Mouse (Mus musculus) thymus, adult 2 months (tissue): Measurements from ENCODE around the gene Catsperg1. TPM values are rescaled to one million over a fixed set of nuclear protein-coding genes. Genes with fewer than 3 reads are reported as not detected.
A peak's percentile ranks its signal among the peaks of the same experiment; 100 is the strongest.
"Not testable (repeated sequence)": the region's sequence is repeated elsewhere in the genome, so short reads cannot be mapped to it uniquely, and the experiment has no call there.

Experiments used
- DNase-seq: peaks from one replicate; pipeline ENCODE4 v3.0.0; 2021
- H3K27ac ChIP-seq: fragments of 200-500 bp; 2 replicates; pipeline ENCODE4 v1.5.1; 2012; ENCODE audit warnings: low read length, control low read depth; ENCODE audit not compliant: control insufficient read depth, insufficient read depth
- H3K27me3 ChIP-seq: fragments of 200-500 bp; 2 replicates; pipeline ENCODE4 v1.6.1; 2012; ENCODE audit warnings: mild to moderate bottlenecking, low read length, moderate library complexity, mixed read lengths; ENCODE audit not compliant: control insufficient read depth, insufficient read depth
- H3K36me3 ChIP-seq: fragments of 200-500 bp; 2 replicates; pipeline ENCODE4 v1.6.1; 2012; ENCODE audit warnings: mild to moderate bottlenecking, low read length, moderate library complexity; ENCODE audit not compliant: control insufficient read depth, insufficient read depth
- H3K4me1 ChIP-seq: fragments of 200-500 bp; replicated peaks from 2 replicates; pipeline ENCODE4 v1.6.1; 2012; ENCODE audit warnings: low read length; ENCODE audit not compliant: control insufficient read depth, insufficient read depth
- H3K4me3 ChIP-seq: fragments of 200-500 bp; 2 replicates; pipeline ENCODE4 v1.5.1; 2012; ENCODE audit warnings: mild to moderate bottlenecking, low read length, control low read depth, moderate library complexity; ENCODE audit not compliant: control insufficient read depth, insufficient read depth
- CTCF ChIP-seq: fragments of 200-500 bp; IDR thresholded peaks from 2 replicates; pipeline ENCODE4 v1.5.1; 2012; ENCODE audit warnings: mild to moderate bottlenecking, control low read depth, low read length, moderate library complexity, borderline replicate concordance; ENCODE audit not compliant: control insufficient read depth, poor library complexity, insufficient read depth; ENCODE audit errors: extremely low read depth
- POLR2A ChIP-seq: fragments of 200-500 bp; IDR thresholded peaks from 2 replicates; pipeline ENCODE4 v1.6.1; 2012; ENCODE audit warnings: mild to moderate bottlenecking, low read length, control low read depth, moderate library complexity; ENCODE audit not compliant: control insufficient read depth, poor library complexity, insufficient read depth; ENCODE audit errors: extremely low read depth
- WGBS: fragments of 180-500 bp; shearing (Covaris S2); methylation state at CpG from one replicate; pipeline ENCODE4 v1.1.7; 2018; 5-methylcytosine and 5-hydroxymethylcytosine counted together
- polyA plus RNA-seq: library from polyadenylated mRNA; depleted of rRNA; stranded (reverse); fragments of >200 nt; gene quantifications from 2 replicates; pipeline ENCODE4 v1.2.3, GENCODE M21; 2012

Catsperg1 gene
- polyA plus RNA-seq, 1 experiment = 2.5 TPM

GRCm38 (mm10) chr7:29244732-29245416, 31.0 kb upstream of the Catsperg1 start:
- TF ChIP-seq POLR2A (no peak), CTCF (peak; percentile 31; the same call in 1 of the 2 replicates)
- Histone ChIP-seq H3K36me3 (no peaks in the 10 kb centered on the region), H3K27ac (no peak overlapping the region), H3K4me3 (no peak overlapping the region), H3K4me1 (peaks cover 17% of the 10 kb centered on the region), H3K27me3 (no peaks in the 10 kb centered on the region)
- peak; percentile 44 for DNase-seq
- 90% methylated on average over 7 of the region's 7 CpGs for WGBS

GRCm38 (mm10) chr7:29238019-29238967, 24.5 kb upstream of the Catsperg1 start, which contains the start of gene Yif1b:
Gene Yif1b, plus strand, starts transcription at chr7:29238329.
- Histone ChIP-seq H3K27me3 (no peaks in the 10 kb centered on the region), H3K4me1 (peaks cover 9% of the 10 kb centered on the region), H3K27ac (peak within 1 kb of the TSS; percentile 31), H3K4me3 (peak within 1 kb of the TSS; percentile 55), H3K36me3 (no peaks in the 10 kb centered on the region)
- WGBS = under 1% methylated on average over 60 of the region's 60 CpGs
- TF ChIP-seq POLR2A (peak; percentile 81), CTCF (peak; percentile 74)
- DNase-seq = peak; percentile 99

GRCm38 (mm10) chr7:29237596-29237995, 23.8 kb upstream of the Catsperg1 start:
- H3K4me3 ChIP-seq = peak overlapping the region; percentile 6; the same call in 1 of the 2 replicates
- WGBS = 26% methylated on average over 6 of the region's 6 CpGs
- H3K4me1 ChIP-seq, H3K36me3 ChIP-seq, H3K27me3 ChIP-seq, DNase-seq: not testable (repeated sequence)
- H3K27ac ChIP-seq = peak overlapping the region; percentile 31

GRCm38 (mm10) chr7:29236593-29236992, 22.8 kb upstream of the Catsperg1 start:
- peaks cover 18% of the 10 kb centered on the region for H3K4me1 ChIP-seq

GRCm38 (mm10) chr7:29234661-29235060, 20.8 kb upstream of the Catsperg1 start:
- 92% methylated on average over 5 of the region's 5 CpGs for WGBS
- H3K27me3 ChIP-seq = peaks cover 10% of the 10 kb centered on the region
- H3K4me3 ChIP-seq = no peak overlapping the region
- no peak for DNase-seq
- TF ChIP-seq CTCF = no peak
- TF ChIP-seq POLR2A = no peak
- peaks cover 18% of the 10 kb centered on the region for H3K4me1 ChIP-seq
- no peak overlapping the region for H3K27ac ChIP-seq
- no peaks in the 10 kb centered on the region for H3K36me3 ChIP-seq

More at GRCm38 (mm10) chr7:29236593-29236992, 22.8 kb upstream of the Catsperg1 start:
- H3K36me3 ChIP-seq = no peaks in the 10 kb centered on the region
- peaks cover 10% of the 10 kb centered on the region for H3K27me3 ChIP-seq
- H3K27ac ChIP-seq = no peak overlapping the region
- DNase-seq = no peak
- no peak for TF ChIP-seq POLR2A
- TF ChIP-seq CTCF = no peak
- 92% methylated on average over 4 of the region's 4 CpGs for WGBS
- no peak overlapping the region for H3K4me3 ChIP-seq

GRCm38 (mm10) chr7:29233745-29234144, 19.9 kb upstream of the Catsperg1 start:
- TF ChIP-seq POLR2A (no peak), CTCF (no peak)
- H3K4me1 ChIP-seq = peaks cover 12% of the 10 kb centered on the region
- H3K27ac ChIP-seq = no peak overlapping the region
- 44% methylated on average over 6 of the region's 6 CpGs for WGBS
- H3K36me3 ChIP-seq = no peaks in the 10 kb centered on the region
- peaks cover 10% of the 10 kb centered on the region for H3K27me3 ChIP-seq
- DNase-seq = no peak
- no peak overlapping the region for H3K4me3 ChIP-seq
